Mouse (Mus musculus) frontal cortex, postnatal 14 days (tissue): ENCODE data around the gene Eno3.

Source experiments
- DNase-seq, 2 experiments: peaks; one replicate each; pipeline ENCODE4 v3.0.0; 2022; ENCODE audit warnings: low spot score in 2 of 2

Eno3 gene

DNA sequence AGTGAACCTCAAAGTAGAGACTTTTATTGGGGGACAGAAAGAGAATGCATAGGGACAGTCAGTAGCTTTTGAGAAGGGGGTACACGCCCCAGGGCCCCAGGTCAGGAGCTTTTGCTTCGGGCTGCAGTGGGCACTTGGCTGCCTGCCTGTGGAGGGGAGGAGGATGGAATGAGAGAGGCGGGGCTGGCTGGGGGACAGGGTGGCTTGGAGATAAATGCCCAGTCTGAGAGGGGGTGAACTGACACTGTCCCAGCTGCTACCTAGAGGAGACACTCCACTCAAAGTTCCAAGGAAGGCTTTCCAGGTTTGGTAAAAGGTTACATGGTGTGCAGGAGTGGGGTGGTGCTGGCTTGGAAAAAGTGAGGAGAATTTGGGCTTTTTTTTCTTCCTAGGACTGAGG is at the start of gene Eno3:
TSS of gene Eno3 (plus strand) at position 239 of the 400 bp plus-strand sequence.
- DNase-seq, result no peak

DNA sequence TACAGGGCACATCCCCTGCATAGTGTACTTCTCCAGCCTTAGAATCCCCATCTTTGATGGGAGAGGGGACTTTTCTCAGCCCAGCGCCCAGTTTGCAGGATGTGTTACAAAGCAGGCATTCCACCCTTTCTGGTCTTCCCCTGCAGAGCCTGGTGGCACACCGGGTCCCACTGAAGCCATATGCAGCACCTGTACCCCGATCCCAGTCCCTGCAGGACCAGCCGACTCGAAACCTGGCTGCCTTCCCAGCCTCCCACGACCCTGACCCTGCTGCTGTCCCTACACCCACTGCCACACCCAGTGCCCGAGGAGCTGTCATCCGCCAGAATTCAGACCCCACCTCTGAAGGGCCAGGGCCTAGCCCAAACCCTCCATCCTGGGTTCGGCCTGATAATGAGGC is 49.4 kb upstream of the Eno3 start:
- no peak for DNase-seq

DNA sequence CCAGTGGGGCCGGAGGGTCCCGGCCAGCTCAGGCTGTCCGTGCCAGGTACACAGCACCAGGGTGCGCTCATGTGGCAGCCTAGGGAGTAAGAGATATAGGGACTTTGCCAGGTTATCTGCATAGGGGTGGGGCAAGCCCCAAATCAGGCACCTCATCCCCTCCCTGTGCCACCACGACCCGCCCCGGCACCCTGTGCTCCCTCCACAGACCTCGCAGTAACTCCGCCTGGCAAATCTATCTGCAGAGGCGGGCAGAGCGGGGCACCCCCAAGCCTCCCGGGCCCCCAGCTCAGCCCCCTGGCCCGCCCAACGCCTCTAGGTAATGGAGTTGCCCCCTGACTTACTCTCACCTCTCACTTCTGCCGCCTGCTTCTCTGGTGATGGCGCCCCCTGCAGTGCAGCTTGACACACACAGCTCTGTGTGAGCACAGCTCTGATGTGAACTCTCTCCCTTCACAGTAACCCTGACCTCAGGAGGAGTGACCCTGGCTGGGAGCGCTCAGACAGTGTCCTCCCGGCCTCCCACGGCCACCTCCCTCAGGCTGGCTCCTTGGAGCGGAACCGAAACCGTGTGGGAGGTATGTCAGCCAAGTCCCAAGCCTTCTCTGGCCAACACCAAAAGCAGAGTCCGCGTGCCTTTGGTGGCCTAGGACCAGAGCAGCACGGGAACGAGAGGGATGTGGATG is 48.5 kb upstream of the Eno3 start:
- no peak for DNase-seq

DNA sequence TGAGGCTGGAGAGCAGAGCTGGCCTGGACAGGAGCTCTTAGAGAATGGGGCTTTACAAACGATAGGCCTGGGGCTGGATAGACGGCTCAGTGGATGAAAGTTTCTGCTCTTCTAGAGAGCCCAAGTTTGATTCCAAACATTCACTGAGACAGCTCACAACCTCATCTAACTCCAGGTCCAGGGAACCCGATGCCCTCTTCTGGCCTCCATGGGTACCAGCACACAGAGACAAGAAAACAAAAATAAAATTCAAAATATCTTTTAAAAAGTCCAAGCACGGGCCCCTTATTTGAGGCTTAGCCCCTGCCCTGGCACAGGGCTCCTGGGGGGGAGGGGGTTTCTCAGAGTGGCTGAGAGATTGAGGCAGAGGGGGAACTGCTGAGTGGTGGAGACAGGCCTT is 46.2 kb upstream of the Eno3 start:
- no peak for DNase-seq

DNA sequence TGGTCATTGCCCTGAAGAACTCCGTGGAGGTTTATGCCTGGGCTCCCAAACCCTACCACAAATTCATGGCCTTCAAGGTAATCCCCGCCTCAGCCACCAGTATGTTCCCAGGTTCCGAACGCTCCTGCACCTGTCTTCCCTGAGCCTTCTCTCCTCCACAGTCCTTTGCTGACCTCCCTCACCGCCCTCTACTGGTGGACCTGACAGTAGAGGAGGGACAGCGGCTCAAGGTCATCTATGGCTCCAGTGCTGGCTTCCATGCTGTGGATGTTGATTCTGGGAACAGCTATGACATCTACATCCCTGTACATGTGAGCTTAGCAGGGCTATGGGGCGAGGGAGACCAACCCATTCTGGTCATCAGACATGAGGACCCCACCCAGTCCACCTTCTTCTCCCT is 44.5 kb upstream of the Eno3 start:
- no peak for DNase-seq

DNA sequence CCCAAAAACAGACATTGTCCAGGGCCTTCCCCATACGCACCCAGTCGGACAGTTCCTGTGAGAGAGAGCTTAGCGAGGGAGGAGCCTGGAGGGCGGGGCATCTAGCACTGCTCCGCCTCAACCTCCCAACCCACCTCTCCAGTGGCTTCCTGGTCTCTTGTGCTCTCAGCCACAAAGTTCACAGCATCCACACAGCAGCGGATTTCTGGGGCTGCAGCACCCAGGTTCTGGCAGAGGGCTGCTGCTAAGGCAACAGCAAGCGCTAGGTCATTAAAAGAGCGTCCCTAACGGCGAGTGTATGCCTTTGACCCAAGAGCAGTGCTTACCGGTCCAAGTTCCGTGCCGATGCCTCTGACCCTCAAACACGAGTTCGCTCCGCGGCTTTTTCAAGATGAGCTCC is 41.9 kb upstream of the Eno3 start:
- DNase-seq, result peak in 1 of 2 experiments; percentile 37

DNA sequence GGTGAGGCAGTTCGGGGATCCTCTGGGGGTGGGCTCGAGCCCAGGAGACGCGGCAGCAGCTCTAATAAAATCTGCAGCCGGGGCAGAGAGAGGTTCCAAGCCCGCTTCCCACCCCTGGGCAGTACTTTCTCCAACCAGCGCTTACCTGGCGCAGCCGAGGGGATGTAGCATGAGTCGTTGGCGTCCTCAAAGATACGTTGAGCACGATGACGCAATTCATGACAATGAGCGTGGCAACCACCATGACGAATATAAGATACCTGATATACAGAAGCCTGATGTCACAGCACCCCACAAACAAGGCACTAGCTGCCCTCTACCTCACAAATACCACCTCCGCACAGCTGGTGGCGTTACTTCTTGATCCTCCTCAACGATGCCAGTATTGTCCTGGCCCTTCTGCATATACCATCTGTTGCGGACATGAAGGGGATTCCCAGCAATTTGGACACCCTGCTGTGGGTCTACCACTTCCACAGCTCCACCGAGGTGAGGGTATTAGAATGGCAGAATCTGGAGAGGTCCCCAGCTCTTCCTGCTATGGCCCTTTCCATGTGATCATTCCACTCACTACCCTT is 41.4 kb upstream of the Eno3 start, which contains the start of gene 4930544D05Rik:
TSS of gene 4930544D05Rik (plus strand) at position 333 of the 578 bp plus-strand sequence.
- DNase-seq, result no peak

DNA sequence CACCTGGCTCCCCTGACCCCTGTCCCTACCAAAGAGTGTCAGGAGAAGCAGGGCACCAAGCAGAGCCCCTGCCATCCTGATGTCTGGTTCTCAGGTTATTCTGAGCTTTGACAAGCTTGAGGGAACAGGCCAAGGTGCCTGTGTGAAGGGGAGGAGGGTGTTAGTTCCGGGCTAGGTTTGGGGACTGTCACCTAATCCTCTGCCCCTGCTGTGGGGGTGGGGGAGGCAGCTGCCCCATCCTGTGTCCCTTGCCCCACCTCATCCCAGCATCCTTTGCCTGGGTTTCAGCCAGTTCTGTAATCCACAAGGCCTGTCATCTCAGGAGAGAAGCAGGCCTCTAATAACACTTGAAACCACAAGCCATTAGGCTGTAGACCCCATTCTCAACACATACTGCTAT is 37.9 kb upstream of the Eno3 start, which contains the start of gene Chrne:
TSS of gene Chrne (minus strand) at position 116 of the 400 bp plus-strand sequence.
- no peak for DNase-seq

DNA sequence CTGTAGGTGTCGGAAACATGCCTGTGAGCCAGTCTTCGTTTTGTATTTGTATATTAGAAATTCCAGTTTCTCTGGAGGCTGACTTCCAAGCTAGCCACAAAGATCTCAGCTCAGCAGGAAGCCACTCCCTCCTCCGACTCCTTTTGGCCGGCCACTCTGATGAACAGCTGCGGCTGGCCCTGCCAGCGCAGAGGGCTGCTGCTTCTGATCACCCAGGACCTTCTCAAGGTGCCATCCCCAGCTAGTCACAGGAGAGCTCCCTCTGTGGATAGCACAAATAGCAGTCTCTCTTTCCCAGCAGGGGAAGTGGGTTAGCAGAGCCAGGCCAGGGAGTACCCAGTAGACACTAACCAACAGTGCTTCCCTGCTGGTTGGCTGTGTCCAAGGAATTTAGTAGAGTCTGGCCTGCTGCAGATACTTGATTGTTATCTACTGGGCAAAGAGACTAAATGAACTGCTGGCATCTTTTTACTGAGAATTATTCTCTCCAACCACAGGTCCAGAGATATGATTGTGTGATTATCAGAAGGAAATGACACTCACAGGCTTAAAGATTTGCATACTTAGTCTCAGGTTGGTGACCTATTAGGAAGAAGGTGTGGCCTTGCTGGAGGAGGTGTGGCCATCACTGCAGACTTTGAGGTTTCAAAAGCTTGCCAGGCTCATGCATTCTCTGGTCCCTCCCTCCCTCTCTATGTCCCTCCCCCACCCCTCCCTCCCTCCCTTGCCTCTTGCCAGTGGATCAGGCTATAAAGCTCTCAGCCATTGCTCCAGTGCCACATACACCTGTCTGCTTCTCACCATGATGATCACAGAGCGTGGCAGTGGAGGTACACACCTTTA is 34.8 kb upstream of the Eno3 start:
- DNase-seq, result no peak

DNA sequence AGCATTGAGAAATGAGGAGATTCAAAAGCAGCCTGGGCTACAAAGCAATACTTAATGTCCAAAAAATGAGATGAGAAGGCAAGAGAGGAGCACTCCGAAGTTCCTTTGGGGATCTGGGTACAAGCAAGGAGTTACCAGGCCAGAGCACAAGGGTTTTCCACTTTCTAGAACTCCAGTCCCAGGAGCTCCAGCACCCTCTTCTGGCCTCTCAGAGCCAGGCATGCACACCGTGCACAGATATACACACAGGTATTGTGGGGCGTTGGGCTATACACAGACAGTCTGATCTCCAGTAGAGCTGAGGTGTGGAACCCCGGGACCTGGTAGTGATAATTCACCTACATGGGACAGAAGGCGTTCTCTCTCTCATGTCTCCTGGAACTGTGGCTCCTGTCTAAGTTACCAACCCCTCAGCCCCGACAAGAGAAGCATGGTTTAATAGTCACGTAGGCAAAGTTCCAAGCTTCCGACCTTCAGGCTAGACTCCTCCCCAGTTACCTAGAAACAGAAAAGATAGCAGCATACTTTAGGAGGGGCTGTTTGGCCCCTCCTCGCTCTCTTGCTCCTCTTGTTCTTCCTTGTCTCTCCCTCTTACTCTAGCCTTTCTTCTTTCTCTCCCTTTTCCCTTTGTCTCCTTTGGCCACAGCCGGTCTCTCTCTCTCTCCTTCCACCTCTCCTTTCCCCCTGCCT is 33.8 kb upstream of the Eno3 start:
- DNase-seq, result no peak

DNA sequence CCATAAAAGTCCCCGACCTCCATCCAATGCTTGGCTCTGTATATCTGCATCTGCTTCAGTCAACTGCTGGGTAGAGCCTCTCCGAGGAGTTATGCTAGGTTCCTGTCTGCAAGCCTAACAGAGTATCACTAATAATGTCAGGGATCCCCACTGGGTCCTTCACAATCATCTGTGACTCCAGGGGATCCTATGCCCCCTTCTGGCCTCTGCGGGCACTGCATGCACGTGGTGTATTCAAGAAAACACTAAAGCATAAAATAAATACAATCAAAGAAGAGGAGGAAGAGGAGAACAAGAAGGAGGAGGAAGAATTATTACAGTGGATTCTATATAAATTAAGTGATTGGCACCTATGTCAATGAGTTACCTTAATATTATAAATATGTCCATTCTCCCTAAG is 31.5 kb upstream of the Eno3 start:
- no peak for DNase-seq

DNA sequence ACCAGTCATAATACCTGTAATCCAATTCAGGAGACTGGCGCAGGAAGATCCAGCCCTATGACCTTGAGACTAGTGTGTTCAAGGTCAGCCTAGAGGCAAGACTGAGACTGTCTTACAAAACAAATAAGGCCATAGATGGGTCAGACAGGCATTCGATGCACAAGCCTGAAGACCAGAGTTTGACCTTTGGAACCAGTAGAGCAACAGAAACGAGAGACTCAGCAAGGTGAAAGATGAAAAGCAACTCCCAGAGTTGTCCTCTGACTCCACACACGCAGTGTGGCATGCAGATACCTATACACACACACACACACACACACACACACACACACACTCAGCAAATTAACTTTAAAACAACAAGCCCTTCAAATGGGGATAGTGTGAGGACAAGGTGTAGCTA is 30.1 kb upstream of the Eno3 start:
- DNase-seq, result no peak

DNA sequence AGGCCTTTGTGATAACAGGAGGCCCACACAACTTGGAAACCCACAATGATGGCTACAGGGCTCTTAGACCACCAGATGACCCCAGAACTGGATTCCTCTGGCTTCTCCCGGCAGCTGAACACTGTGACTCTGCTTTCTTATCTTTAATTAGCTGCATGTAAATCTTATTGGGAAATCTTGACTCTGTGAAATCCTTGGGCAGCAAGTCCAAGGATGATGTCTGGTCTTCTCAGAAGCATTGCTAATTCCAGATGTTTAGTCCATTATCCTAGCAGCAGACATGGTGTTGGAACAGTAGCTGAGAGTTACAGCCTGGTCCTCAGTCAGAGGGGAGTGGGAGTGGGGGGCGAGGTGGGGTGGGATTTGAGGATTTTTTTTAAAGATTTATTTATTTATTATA is 28.6 kb upstream of the Eno3 start:
- DNase-seq, result no peak

DNA sequence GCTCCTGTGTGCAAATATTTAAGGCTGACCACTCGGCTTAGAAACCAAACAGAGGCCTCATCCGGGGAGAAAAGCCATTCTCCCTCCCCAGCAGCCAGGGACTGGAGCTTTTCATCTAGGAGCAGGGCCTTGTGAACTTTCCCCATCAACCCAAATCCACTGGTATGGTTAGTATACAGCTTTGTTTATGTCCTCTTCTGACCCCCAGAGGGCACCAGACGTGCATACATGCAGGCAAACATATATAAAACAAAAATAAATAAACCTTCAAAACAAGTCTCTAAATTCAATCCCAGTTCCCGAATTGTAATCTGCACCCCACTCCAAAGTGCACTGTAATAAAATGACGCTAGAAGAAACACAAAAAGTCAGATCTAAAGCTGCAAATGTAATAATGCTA is 27.4 kb upstream of the Eno3 start:
- no peak for DNase-seq

DNA sequence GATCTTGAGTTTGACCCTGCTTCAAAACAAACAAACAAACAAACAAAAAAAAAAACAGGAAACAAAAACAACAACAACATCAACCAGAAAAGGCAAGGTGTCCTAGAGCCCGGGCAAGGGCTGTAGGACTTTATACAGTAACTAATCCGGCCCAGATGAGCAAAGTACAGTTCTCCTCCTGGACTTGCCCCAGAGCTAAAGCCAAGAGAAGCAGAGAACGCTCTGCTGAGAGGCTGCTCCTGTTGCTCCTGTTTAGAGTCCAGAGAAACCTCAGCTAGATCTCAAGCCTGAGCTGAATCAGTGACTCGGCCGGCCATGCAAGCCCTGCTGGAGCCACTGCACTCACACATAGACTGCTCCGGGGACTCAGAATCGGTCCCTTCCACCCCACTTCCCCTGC is 26.9 kb upstream of the Eno3 start:
- no peak for DNase-seq

DNA sequence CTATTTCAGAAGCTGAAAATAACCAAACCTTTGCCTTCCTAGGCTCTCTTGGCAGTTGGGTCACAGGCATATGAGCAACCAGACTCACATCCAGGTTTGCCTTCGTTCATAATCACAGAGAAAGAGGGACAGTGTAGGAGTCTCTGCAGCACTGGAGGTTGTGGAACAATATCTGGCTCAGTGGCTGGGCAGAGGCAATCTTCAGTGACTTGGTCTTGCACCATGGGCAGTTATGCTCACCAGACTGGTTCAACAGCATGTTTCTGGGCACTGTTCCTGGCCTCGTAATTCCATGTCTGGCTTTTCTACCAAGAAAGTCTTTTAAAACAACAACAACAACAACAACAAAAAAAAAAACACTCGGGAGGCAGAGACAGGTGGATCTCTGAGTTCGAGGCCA is 21.4 kb upstream of the Eno3 start:
- no peak for DNase-seq

DNA sequence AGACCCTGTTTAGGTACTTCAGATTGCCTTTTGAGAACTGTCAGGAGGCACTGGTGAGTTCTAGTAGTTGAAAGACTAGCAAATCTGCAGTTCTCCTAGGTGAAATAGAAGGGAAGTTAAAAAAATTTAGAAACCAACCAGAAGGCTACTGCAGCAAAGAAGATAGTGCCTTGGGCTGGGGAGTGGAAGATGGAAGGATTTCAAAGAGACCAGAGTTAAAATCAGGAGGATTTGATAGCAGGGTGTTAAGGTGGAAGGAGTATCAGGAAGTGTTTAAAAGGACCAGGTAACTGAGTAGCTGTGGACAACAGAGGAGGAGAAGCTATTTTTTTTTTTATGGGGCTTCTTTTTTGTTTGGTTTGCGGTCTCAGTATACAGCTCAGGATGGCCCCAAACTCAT is 19.2 kb upstream of the Eno3 start:
- no peak for DNase-seq

DNA sequence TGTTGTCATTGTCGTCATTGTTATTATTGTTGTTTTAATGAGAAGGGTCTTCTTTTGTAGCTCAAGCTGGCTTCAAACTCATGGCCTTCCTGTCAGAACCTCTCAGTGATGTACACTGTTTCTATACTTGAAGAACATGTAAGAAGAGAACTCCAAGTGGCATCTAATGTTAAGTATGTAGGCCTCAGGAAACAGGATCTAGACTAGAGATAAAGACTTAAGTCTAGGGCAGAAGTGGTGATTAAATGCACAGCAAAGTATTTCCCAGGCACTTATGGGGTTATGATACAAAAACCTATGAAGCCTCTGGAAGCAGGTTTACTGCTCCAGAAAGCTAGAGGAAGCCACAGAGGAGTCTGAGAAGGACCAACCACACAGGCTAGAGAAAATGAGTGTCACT is 18.7 kb upstream of the Eno3 start:
- DNase-seq, result no peak

DNA sequence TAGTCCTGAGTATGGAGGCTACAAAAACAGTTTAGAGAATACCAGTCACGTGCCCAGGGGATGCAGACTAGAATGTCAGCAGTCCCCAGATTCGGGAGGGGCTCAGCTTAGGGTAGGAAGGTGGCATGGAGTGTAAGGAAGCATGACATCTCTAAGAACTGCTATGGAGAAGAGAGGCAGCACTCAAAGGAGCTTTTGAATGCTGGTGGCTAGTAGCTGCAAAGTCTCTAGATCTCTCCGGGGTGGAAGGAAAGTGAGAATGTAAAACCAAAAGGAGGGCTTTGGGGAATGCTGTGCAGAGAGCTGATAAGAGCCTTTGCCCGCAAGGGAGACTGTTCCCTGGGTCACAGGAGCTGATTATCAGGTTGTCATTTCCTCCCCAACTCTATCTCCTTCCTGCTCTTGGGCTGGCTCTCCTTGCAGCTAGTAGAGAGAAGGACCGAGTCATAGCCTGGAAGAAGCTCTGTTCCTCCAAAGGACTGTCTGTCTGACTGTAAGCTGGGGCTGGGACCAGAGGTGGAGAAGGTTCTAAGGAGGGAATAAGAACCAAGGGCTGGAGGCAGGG is 18.2 kb upstream of the Eno3 start, which contains the start of gene Gp1ba:
TSS of gene Gp1ba (plus strand) at position 409 of the 565 bp plus-strand sequence.
- no peak for DNase-seq

DNA sequence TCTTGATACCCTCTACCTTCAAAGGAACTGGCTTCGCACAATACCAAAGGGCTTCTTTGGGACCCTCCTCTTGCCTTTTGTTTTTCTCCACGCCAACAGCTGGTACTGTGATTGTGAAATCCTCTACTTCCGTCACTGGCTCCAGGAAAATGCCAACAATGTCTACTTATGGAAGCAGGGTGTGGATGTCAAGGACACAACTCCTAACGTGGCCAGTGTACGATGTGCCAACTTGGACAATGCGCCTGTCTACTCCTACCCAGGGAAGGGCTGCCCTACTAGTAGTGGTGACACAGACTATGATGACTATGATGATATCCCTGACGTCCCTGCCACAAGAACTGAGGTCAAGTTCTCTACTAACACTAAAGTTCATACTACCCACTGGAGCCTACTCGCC is 17.0 kb upstream of the Eno3 start:
- DNase-seq, result no peak

DNA sequence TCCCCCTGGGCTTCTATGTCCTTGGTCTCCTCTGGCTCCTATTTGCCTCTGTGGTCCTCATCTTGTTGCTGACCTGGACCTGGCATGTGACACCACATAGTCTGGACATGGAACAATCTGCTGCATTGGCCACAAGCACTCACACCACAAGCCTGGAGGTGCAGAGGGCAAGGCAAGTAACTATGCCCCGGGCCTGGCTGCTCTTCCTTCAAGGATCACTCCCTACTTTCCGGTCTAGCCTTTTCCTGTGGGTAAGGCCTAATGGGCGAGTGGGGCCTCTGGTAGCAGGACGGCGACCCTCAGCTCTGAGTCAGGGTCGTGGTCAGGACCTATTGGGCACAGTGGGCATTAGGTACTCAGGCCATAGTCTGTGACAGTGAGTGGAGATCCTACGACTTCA is 15.8 kb upstream of the Eno3 start:
- DNase-seq, result no peak

DNA sequence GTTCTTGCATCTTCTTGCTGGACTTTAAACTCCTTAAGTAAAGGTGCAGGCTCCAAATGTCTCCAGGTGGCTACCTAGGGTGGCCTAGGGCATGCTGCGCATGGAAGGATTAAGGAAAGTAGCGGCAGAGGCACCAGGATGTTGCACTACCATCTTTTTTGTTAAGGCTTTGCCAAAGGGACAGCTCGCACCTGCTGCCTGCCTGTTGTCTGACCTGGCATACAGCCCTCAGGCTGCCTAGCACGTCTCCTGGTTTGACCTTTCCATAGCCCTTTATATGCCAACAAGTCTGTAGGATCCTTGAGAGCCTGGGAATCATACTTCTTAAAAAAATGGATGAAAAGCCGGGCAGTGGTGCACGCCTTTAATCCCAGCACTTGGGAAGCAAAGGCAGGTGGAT is 14.0 kb upstream of the Eno3 start:
- DNase-seq, result no peak
